Mouse (Mus musculus) heart, embryonic 13.5 days (tissue): ENCODE results near the gene Ergic3. TPM values are rescaled to one million over a fixed set of nuclear protein-coding genes. Genes with fewer than 3 reads are reported as not detected.
A peak's percentile ranks its signal among the peaks of the same experiment; 100 is the strongest.

Source experiments
- ATAC-seq: fragments of 200-750 bp; cut with Nextera tagmentation; 2 replicates; pipeline ENCODE4 v1.8.0; 2017; ENCODE audit warnings: moderate TSS enrichment; ENCODE audit not compliant: insufficient number of reproducible peaks, low FRiP score, low TSS enrichment; ENCODE audit errors: extremely low read depth
- H3K27ac ChIP-seq: fragments of 300-500 bp; sonication (generic); replicated peaks from 2 replicates; pipeline ENCODE4 v1.5.1; 2015; ENCODE audit warnings: moderate library complexity, mild to moderate bottlenecking, inconsistent platforms
- H3K27me3 ChIP-seq: fragments of 300-500 bp; sonication (generic); replicated peaks from 2 replicates; pipeline ENCODE4 v1.6.1; 2015; ENCODE audit warnings: mild to moderate bottlenecking, inconsistent platforms
- H3K36me3 ChIP-seq: fragments of 300-500 bp; sonication (generic); 2 replicates; pipeline ENCODE4 v1.6.1; 2015; ENCODE audit warnings: mild to moderate bottlenecking, inconsistent platforms
- H3K4me1 ChIP-seq: fragments of 300-500 bp; sonication (generic); 2 replicates; pipeline ENCODE4 v1.6.1; 2015; ENCODE audit warnings: inconsistent platforms
- H3K4me2 ChIP-seq: fragments of 300-500 bp; sonication (generic); 2 replicates; pipeline ENCODE4 v1.6.1; 2015; ENCODE audit warnings: inconsistent platforms, mild to moderate bottlenecking, moderate library complexity
- H3K4me3 ChIP-seq: fragments of 300-500 bp; sonication (generic); 2 replicates; pipeline ENCODE4 v1.5.1; 2015; ENCODE audit warnings: moderate library complexity, mild to moderate bottlenecking, inconsistent platforms
- H3K9ac ChIP-seq: fragments of 300-500 bp; sonication (generic); 2 replicates; pipeline ENCODE4 v1.6.1; 2015; ENCODE audit warnings: inconsistent platforms, mild to moderate bottlenecking, moderate library complexity
- H3K9me3 ChIP-seq: fragments of 300-500 bp; sonication (generic); 2 replicates; pipeline ENCODE4 v1.6.1; 2016; ENCODE audit warnings: inconsistent platforms
- WGBS: fragments of 180-500 bp; shearing (Covaris S2); methylation state at CpG from one replicate; pipeline ENCODE4 v1.1.7; 2015; ENCODE audit warnings: mixed read lengths; 5-methylcytosine and 5-hydroxymethylcytosine counted together
- polyA plus RNA-seq: library from polyadenylated mRNA; unstranded; fragments of >200 nt; fragmentation: Nextera tagmentation; extraction: Ambion mirVana; gene quantifications from 2 replicates; pipeline ENCODE4 v1.2.1, GENCODE M21; 2015

Ergic3 gene
- polyA plus RNA-seq, 1 experiment from 2014 or later: 177 TPM

DNA sequence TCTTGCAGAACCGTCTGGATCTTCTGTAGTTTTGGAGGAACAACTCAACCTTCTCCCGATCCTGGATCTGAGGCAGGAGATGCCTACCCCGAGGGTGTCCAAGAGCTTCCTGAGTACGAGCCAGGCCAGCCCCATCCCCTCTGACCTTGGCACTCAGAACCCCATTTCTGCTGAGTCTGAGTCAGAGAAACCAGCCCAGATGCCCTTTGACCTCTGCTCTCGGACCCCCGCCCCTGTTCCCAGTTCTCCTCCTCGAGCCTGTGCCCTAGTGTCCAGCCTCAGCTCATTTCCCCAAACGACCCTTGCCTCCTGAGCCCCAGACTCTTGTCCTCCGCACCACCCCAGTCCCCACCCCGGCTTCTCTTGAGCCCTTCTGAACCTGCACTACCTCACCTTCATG lies 58.3 kb downstream of the Ergic3 start:
- peak overlapping the region; percentile 86 for H3K9ac ChIP-seq
- no peak overlapping the region for H3K27ac ChIP-seq
- H3K4me2 ChIP-seq: peak overlapping the region; percentile 95
- H3K27me3 ChIP-seq: no peaks in the 10 kb centered on the region
- H3K4me3 ChIP-seq: peak overlapping the region; percentile 74
- WGBS: 33% methylated on average over 10 of the region's 10 CpGs
- H3K4me1 ChIP-seq: peaks cover 13% of the 10 kb centered on the region
- H3K9me3 ChIP-seq: no peaks in the 10 kb centered on the region
- 0 out of 2 replicates have a peak, but pooled peaks have one; percentile 7 for ATAC-seq
- peaks cover 33% of the 10 kb centered on the region for H3K36me3 ChIP-seq

Other genes with a start within 250 kb of the Ergic3 start
- gene Mmp24, start 232.7 kb upstream of the Ergic3 start, polyA plus RNA-seq: 0.04 TPM in 1 of 2 replicates, not detected in the other
- 10.8 and 12.0 TPM in 2 replicates for gene BC029722, start 188.6 kb upstream of the Ergic3 start, polyA plus RNA-seq
- gene Eif6, start 181.1 kb upstream of the Ergic3 start, polyA plus RNA-seq: 127 and 152 TPM in 2 replicates
- gene Fam83c, start 173.2 kb upstream of the Ergic3 start, polyA plus RNA-seq: 0.06 and 0.09 TPM in 2 replicates
- gene Uqcc1, start 77.7 kb upstream of the Ergic3 start, polyA plus RNA-seq: 99.7 and 108 TPM in 2 replicates
- gene Gm15557, start 67.3 kb upstream of the Ergic3 start, polyA plus RNA-seq: not detected in 2 replicates
- gene Gdf5, start 62.7 kb upstream of the Ergic3 start, polyA plus RNA-seq: 0.37 and 0.64 TPM in 2 replicates
- 9.4 and 9.6 TPM in 2 replicates for gene Cep250, start 51.6 kb upstream of the Ergic3 start, polyA plus RNA-seq
- gene 6430550D23Rik, start 68 bp upstream of the Ergic3 start, polyA plus RNA-seq: 0.85 and 1.0 TPM in 2 replicates
- gene Fer1l4, start 44.9 kb downstream of the Ergic3 start, polyA plus RNA-seq: not detected in 2 replicates
- 2.1 and 2.3 TPM in 2 replicates for gene Spag4, start 57.1 kb downstream of the Ergic3 start, polyA plus RNA-seq
- gene Cpne1, start 103.9 kb downstream of the Ergic3 start, polyA plus RNA-seq: 22.7 and 28.4 TPM in 2 replicates
- gene Rbm12, start 103.9 kb downstream of the Ergic3 start, polyA plus RNA-seq: 18.3 and 20.4 TPM in 2 replicates
- 10.4 and 13.7 TPM in 2 replicates for gene Gm28036, start 119.0 kb downstream of the Ergic3 start, polyA plus RNA-seq
- gene Romo1, start 136.0 kb downstream of the Ergic3 start, polyA plus RNA-seq: 382 and 427 TPM in 2 replicates
- gene Nfs1, start 136.1 kb downstream of the Ergic3 start, polyA plus RNA-seq: 58.1 and 61.1 TPM in 2 replicates
- 360 and 386 TPM in 2 replicates for gene Rbm39, start 172.2 kb downstream of the Ergic3 start, polyA plus RNA-seq
- 46.9 and 48.6 TPM in 2 replicates for gene Phf20, start 188.4 kb downstream of the Ergic3 start, polyA plus RNA-seq